Mouse (Mus musculus): ENCODE results near the gene Vmn2r80. TPM values are rescaled to one million over a fixed set of nuclear protein-coding genes. Genes with fewer than 3 reads are reported as not detected.
"Not testable (repeated sequence)": the region's sequence is repeated elsewhere in the genome, so short reads cannot be mapped to it uniquely, and the experiment has no call there.

Vmn2r80 gene
- not detected in 2 replicates for polyA plus RNA-seq (2012; ENCODE audit: insufficient read depth, low replicate concordance)

DNA sequence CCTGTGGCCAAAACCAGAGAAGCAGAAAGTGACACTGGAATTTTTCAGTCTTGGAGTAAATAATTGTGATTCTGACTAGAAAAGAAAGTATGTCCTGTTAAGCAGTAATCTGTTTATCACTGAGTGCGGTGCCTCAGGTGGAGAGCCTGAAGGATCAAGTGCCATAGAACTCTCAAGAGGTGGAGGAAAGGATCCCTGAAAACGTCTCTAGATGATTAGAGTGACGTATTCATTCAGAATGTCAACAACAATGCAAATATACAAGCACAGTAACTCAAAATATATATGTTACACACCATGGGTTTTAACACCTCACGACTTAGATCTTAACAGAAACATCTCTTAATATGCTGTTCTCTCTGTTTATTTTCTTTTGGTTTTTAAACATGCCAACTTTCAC, at the start of gene Vmn2r80:
Gene Vmn2r80, plus strand, starts transcription at position 301 of the 400 bp plus-strand sequence.
- H3K4me3 ChIP-seq (replicated peaks); H3K4me1 ChIP-seq; H3K27me3 ChIP-seq (replicated peaks); H3K9me3 ChIP-seq; H3K36me3 ChIP-seq (replicated peaks; ENCODE audit: low read length): not testable (repeated sequence)

DNA sequence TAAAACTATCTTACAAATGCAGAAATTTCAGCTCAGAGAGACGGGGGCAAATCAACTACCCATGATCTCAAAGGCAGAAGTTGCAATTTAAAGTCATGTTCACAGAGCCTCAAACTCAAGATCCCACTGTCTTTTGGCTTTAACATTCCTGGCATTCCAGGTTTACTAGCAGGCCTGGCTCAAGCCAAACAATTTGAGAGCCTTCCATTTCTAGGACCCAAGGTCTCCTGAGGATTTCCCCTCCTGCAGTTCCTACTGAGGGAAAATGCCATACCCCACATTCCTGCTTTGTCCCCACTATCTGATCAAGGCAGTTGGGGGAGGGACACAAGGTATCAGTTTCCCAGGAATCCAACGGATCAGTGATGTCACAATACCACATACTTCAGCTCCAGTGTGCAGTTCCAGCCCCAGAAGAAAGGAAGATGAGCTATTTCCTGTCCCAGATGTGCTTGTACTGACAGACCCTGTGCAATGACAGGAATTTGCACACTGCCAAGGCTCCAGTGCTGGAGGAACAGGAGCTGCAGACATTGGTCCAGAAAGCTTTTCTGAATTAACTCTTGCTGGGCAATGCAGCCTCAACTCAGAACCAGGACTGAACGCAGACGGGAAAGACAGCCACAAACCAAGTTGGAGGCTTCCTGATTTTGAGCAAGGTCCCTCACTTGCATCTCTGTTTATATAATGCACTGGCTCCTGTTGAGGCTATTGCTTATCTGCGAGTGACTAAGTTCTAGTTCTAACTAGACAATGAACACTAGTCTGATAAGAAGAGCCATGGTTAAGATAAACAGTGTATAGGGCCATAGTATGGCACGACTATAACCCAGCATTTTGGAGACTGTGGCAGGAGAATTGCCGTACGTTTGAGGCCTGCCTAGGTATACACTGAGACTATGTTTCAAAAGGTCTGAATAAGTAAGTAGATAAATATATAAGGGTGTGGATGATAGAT, 42.0 kb upstream of the Vmn2r80 start:
- Histone ChIP-seq H3K4me1 (peaks cover 14% of the 10 kb centered on the region), H3K27me3 (replicated peaks) (peaks cover 3% of the 10 kb centered on the region), H3K36me3 (replicated peaks; ENCODE audit: low read length) (no peaks in the 10 kb centered on the region), H3K9me3 (no peaks in the 10 kb centered on the region; the same call in 1 of the 2 replicates), H3K4me3 (replicated peaks) (no peak overlapping the region)
- TF ChIP-seq GATA1 (IDR thresholded peaks at IDR 0.05; ENCODE audit: borderline replicate concordance, low read length) (no peak), FLI1 (IDR thresholded peaks at IDR 0.05; ENCODE audit: low read length) (no peak)

DNA sequence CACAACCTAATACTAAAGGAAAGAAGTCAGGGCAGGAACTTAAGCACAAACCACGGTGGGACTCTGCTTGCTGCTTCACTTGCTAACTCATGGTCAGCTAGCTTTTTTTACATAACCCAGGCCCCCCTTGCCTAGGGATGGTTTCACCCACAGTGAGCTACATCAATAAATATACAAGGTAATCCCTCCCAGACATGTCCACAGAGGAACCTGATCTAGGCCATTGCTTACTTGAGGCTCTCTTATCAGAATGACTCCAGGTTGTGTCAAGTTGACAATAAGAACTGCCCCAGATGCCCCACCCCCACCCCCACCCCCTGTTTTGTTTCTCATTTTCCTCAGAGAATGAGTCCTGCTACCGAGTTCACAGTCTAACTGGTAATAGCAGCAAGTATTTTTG, 41.0 kb upstream of the Vmn2r80 start:
- peaks cover 4% of the 10 kb centered on the region for H3K27me3 ChIP-seq (replicated peaks)
- peaks cover 14% of the 10 kb centered on the region for H3K4me1 ChIP-seq
- H3K36me3 ChIP-seq (replicated peaks; ENCODE audit: low read length): no peaks in the 10 kb centered on the region
- H3K4me3 ChIP-seq (replicated peaks): no peak overlapping the region
- H3K9me3 ChIP-seq: no peaks in the 10 kb centered on the region; the same call in 1 of the 2 replicates
- no peak for TF ChIP-seq FLI1 (IDR thresholded peaks at IDR 0.05; ENCODE audit: low read length)
- no peak for TF ChIP-seq GATA1 (IDR thresholded peaks at IDR 0.05; ENCODE audit: borderline replicate concordance, low read length)

DNA sequence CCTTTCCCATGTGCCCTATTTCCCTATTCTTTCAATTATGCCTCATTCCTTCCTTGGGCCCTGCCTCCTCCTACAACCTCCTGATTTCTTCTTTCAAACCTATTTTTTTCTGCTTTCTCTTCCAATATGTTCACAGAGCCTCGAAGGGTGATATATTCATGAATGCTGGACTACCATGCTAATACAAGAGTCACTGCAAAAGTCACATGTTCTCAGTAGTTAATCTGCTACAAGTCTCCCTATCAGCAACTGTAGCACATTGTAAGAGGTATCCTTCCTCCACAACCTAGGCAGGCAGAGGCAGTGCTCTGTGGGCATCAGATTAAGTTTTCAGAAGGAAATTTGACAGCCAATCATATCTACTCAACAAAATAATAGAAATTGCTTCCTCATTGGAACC, 39.4 kb upstream of the Vmn2r80 start:
- Histone ChIP-seq H3K27me3 (replicated peaks) (peaks cover 1% of the 10 kb centered on the region), H3K9me3 (no peaks in the 10 kb centered on the region; the same call in 1 of the 2 replicates), H3K4me3 (replicated peaks) (no peak overlapping the region), H3K4me1 (peaks cover 14% of the 10 kb centered on the region), H3K36me3 (replicated peaks; ENCODE audit: low read length) (no peaks in the 10 kb centered on the region)
- TF ChIP-seq GATA1 (IDR thresholded peaks at IDR 0.05; ENCODE audit: borderline replicate concordance, low read length) (no peak), FLI1 (IDR thresholded peaks at IDR 0.05; ENCODE audit: low read length) (no peak)

DNA sequence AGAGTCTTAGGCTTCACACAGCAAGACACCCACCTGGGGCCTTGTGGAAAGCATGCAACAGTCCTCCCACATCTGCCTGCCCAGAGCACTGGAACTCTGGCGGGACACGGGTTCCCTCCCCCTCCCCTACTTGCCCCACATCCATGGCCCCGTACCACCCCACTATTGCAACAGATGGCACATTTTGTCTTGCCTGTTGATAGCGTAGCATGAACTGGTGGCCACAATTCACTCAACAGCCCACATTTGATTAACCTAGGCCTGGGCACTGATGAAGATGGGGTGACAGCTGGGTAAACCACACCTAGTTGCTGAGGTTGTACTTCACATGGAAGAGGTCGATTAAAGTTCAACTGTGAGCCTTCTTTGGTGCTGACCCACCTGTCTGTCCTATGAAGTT, 38.1 kb upstream of the Vmn2r80 start:
- Histone ChIP-seq H3K27me3 (replicated peaks) (peaks cover 1% of the 10 kb centered on the region), H3K36me3 (replicated peaks; ENCODE audit: low read length) (no peaks in the 10 kb centered on the region), H3K9me3 (no peaks in the 10 kb centered on the region; the same call in 1 of the 2 replicates), H3K4me3 (replicated peaks) (no peak overlapping the region), H3K4me1 (peaks cover 14% of the 10 kb centered on the region)
- no peak for TF ChIP-seq FLI1 (IDR thresholded peaks at IDR 0.05; ENCODE audit: low read length)
- TF ChIP-seq GATA1 (IDR thresholded peaks at IDR 0.05; ENCODE audit: borderline replicate concordance, low read length): no peak

DNA sequence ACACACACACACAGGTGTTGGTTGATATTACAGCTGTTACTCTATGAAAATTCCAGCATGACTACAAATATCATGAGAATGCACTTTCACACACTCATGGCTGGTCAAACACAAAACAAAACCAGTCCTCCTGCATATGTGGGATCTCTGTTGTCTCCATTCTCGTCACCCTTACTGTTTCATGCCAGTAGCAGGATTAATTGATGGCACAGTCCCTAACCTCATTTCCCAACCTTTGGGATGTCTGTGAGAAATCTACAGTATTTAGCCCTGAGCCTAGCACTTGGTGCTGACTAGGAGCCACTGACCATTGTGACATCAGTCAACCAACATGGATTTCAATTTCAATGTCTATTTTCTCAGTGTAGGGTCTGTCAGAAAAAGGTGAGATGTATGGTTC, 33.5 kb upstream of the Vmn2r80 start:
- no peak overlapping the region for H3K4me3 ChIP-seq (replicated peaks)
- H3K36me3 ChIP-seq (replicated peaks; ENCODE audit: low read length): no peaks in the 10 kb centered on the region
- TF ChIP-seq FLI1 (IDR thresholded peaks at IDR 0.05; ENCODE audit: low read length) (no peak), GATA1 (IDR thresholded peaks at IDR 0.05; ENCODE audit: borderline replicate concordance, low read length) (no peak)
- H3K27me3 ChIP-seq (replicated peaks): peaks cover 1% of the 10 kb centered on the region
- H3K9me3 ChIP-seq: no peaks in the 10 kb centered on the region; the same call in 1 of the 2 replicates
- no peaks in the 10 kb centered on the region for H3K4me1 ChIP-seq

DNA sequence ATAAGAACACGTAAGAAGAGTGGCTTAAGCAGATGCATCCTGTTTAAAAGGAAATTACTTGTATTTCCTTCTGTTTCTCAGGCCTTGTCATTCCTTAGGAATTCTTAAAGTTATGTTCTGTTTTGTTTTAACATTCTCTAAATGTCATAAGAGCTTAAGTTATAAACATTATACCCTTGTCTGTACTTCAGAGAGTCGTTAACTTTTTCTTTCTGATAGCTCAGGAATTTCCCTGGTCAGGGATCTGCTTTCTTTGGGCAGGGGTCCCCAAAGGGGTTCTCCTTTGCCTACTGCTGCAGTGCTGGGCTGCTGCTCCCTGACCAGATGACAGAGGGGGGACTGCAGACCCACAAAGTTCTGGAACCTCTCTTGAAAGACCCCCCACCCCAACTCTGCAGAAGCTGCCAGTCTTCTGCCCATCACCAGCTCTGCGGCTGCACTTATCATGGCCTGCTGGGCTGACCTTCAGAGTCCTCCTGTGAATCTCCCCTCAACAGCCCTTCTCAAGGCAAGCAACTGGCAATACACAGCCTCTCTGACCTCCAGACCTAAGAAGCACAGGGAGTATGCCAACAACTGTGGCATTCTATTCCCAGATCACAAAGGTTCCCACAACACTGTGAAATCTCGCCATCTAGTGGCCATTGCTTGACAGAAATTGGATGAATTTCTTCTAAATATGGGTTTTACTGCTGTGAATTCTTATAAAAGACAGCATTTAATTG, 32.3 kb upstream of the Vmn2r80 start:
- no peaks in the 10 kb centered on the region for H3K9me3 ChIP-seq
- H3K36me3 ChIP-seq (replicated peaks; ENCODE audit: low read length): no peaks in the 10 kb centered on the region
- no peak for TF ChIP-seq GATA1 (IDR thresholded peaks at IDR 0.05; ENCODE audit: borderline replicate concordance, low read length)
- no peak for TF ChIP-seq FLI1 (IDR thresholded peaks at IDR 0.05; ENCODE audit: low read length)
- H3K4me1 ChIP-seq: no peaks in the 10 kb centered on the region
- peaks cover 1% of the 10 kb centered on the region for H3K27me3 ChIP-seq (replicated peaks)
- no peak overlapping the region for H3K4me3 ChIP-seq (replicated peaks)

DNA sequence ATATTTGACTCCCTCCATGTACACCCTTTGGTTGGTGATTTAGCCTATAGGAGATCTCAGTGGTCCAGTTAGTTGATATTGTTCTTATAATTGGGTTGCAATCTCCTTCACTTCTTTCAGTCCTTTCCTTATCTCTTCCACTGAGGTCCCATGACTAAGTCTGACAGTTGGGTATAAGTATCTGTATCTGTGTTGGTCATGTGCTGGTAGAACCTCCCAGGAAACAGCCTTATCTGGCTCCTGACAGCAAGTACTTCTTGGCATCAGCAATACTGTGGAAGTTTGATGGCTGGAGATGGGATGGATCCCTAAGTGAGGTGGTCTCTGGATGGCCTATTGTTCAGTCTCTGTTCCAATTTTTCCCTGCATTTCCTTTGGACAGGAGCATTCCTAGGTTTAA, 3.0 kb downstream of the Vmn2r80 start:
- H3K27me3 ChIP-seq (replicated peaks): no peaks in the 10 kb centered on the region
- no peaks in the 10 kb centered on the region for H3K4me1 ChIP-seq
- H3K4me3 ChIP-seq (replicated peaks): no peak overlapping the region
- H3K9me3 ChIP-seq: peaks cover 2% of the 10 kb centered on the region
- TF ChIP-seq GATA1 (IDR thresholded peaks at IDR 0.05; ENCODE audit: borderline replicate concordance, low read length): no peak
- TF ChIP-seq FLI1 (IDR thresholded peaks at IDR 0.05; ENCODE audit: low read length): no peak
- H3K36me3 ChIP-seq (replicated peaks; ENCODE audit: low read length): no peaks in the 10 kb centered on the region

DNA sequence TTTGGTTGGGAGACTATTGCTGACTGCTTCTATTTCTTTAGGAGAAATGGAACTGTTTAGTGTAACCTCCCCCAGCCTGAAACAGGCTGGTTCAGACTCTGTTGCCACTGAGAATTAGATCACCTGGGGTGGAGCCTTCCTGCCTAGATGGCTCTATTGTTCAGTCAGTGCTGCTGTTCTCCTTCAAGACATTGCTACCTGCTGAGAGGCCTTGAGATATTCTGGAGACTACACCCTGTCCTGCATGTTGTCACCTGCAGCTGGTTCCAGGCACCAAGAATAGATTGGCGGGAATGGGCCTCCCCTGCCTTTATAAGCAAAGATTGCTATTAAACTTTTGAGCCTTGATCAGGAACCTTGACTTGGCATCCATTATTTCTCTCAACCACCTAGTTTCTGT, 51.4 kb downstream of the Vmn2r80 start:
- not testable (repeated sequence) for H3K27me3 ChIP-seq (replicated peaks); H3K4me1 ChIP-seq; H3K9me3 ChIP-seq; H3K4me3 ChIP-seq (replicated peaks); H3K36me3 ChIP-seq (replicated peaks; ENCODE audit: low read length)

DNA sequence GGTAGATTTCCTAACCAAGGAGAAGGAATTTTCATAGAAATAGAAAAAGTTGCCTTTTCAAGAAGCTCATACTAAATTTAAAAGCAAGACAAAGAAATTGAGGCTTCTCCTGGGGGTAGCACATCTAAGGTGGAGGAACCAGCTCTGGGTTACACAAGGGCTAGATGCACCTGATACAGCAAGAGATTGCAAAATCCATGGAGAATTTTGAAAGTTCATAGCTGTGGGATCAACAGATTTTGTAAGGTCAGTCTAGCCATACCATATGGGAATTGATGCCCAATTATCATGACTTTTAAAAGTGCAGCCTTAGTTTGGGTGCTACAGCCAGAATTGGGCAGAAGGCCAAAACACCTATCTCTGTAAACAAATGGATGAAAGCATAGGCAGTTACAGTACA, 71.9 kb downstream of the Vmn2r80 start:
- no peak overlapping the region for H3K4me3 ChIP-seq (replicated peaks)
- H3K9me3 ChIP-seq: no peaks in the 10 kb centered on the region
- no peaks in the 10 kb centered on the region for H3K27me3 ChIP-seq (replicated peaks)
- no peaks in the 10 kb centered on the region for H3K4me1 ChIP-seq
- H3K36me3 ChIP-seq (replicated peaks; ENCODE audit: low read length): no peaks in the 10 kb centered on the region
- TF ChIP-seq FLI1 (IDR thresholded peaks at IDR 0.05; ENCODE audit: low read length): no peak
- TF ChIP-seq GATA1 (IDR thresholded peaks at IDR 0.05; ENCODE audit: borderline replicate concordance, low read length): no peak

Data from megakaryocyte, embryonic 14.5 days (primary cell).